ENCODE assay signal across 13 mouse cellular contexts in genomic region chr9:108044751-108045492, GRCm38 (mm10). TPM values are rescaled to one million over a fixed set of nuclear protein-coding genes. Genes with fewer than 3 reads are reported as not detected.
DNase-seq lines count a peak whose midpoint lies in the region; ATAC-seq and TF ChIP-seq lines count a peak whose summit lies in the region.
"Had no signal": no experiment of that assay in that cellular context is flagged by ENCODE, and none has a peak within 500 bp of the region (broad histone marks: within the 10 kb centered on the region; RNA-seq: fewer than 3 reads in every experiment).

No protein-coding gene starts in this region.

- no peak for TF ChIP-seq EP300 in heart, postnatal 0 days (IDR thresholded peaks at IDR 0.05; ENCODE audit: low read depth)
- TF ChIP-seq EP300 in liver, postnatal 0 days (IDR thresholded peaks at IDR 0.05; ENCODE audit: low read depth), result no peak
- no peak for TF ChIP-seq EP300 in ES-Bruce4 (IDR thresholded peaks at IDR 0.05; ENCODE audit: insufficient read depth, low read depth, low read length)

- TF ChIP-seq CTCF in heart, postnatal 0 days (IDR thresholded peaks at IDR 0.05; ENCODE audit: low read depth), result peak; percentile 15; the same call in 1 of the 2 replicates
- TF ChIP-seq CTCF in liver, postnatal 0 days (IDR thresholded peaks at IDR 0.05; ENCODE audit: low read depth), result peak; percentile 42
- TF ChIP-seq CTCF in ES-Bruce4 (IDR thresholded peaks at IDR 0.05; ENCODE audit: low read depth, low read length), result peak; percentile 40
- TF ChIP-seq CTCF in bone marrow, adult 2 months (IDR thresholded peaks at IDR 0.05; ENCODE audit: control insufficient read depth, insufficient read depth, low read length), result 0 out of 2 replicates have a peak, but pooled peaks have one; percentile 19

- no peak overlapping the region for H3K27ac ChIP-seq in heart, postnatal 0 days (ENCODE audit: low read depth)
- H3K27ac ChIP-seq in liver, postnatal 0 days (ENCODE audit: low read depth), result no peak overlapping the region
- H3K27ac ChIP-seq in liver, embryonic 11.5 days (ENCODE audit: low read depth, low read length), result no peak overlapping the region
- H3K27ac ChIP-seq in ES-Bruce4 (ENCODE audit: insufficient read depth, low read length), result no peak overlapping the region
- H3K27ac ChIP-seq in bone marrow, adult 2 months (ENCODE audit: control insufficient read depth, insufficient read depth, low read depth, low read length, poor library complexity), result no peak overlapping the region
- H3K27ac ChIP-seq: embryonic facial prominence, embryonic 13.5 days; heart, embryonic 10.5 days; limb, embryonic 15.5 days had no signal

- 96% methylated on average over 8 of the region's 8 CpGs for WGBS in heart, postnatal 0 days
- 90% methylated on average over 8 of the region's 8 CpGs for WGBS in liver, postnatal 0 days (ENCODE audit: insufficient replicate concordance)
- 92% methylated on average over 8 of the region's 8 CpGs for WGBS in liver, embryonic 11.5 days
- WGBS in bone marrow, adult 2 months, result 97% methylated on average over 8 of the region's 8 CpGs

- no peak for DNase-seq in heart, postnatal 0 days (ENCODE audit: low spot score)
- DNase-seq in heart, postnatal 10 days, result no peak
- peak; percentile 14 for DNase-seq in liver, postnatal 0 days
- no peak for DNase-seq in liver, embryonic 11.5 days (ENCODE audit: low spot score)
- no peak for DNase-seq in embryo, embryonic 10 days (ENCODE audit: low spot score)
- DNase-seq: adrenal gland, postnatal 10 days had no signal

- H3K9ac ChIP-seq in heart, postnatal 0 days (replicated peaks; ENCODE audit: low read depth, low read length), result no peak overlapping the region
- H3K9ac ChIP-seq in liver, postnatal 0 days (replicated peaks), result no peak overlapping the region
- H3K9ac ChIP-seq in liver, embryonic 11.5 days (ENCODE audit: low read depth, low read length), result no peak overlapping the region
- no peak overlapping the region for H3K9ac ChIP-seq in ES-Bruce4 (ENCODE audit: low read depth, poor library complexity, severe bottlenecking)
- H3K9ac ChIP-seq: embryonic facial prominence, embryonic 13.5 days; limb, embryonic 15.5 days had no signal

- no peak overlapping the region for H3K4me3 ChIP-seq in heart, postnatal 0 days (ENCODE audit: low read depth, low read length)
- H3K4me3 ChIP-seq in liver, postnatal 0 days (ENCODE audit: low read depth, low read length), result no peak overlapping the region
- H3K4me3 ChIP-seq in liver, embryonic 11.5 days (ENCODE audit: low read depth, low read length), result no peak overlapping the region
- no peak overlapping the region for H3K4me3 ChIP-seq in ES-Bruce4 (ENCODE audit: low read depth, low read length)
- H3K4me3 ChIP-seq in bone marrow, adult 2 months (replicated peaks; ENCODE audit: control insufficient read depth, low read depth, low read length), result no peak overlapping the region
- H3K4me3 ChIP-seq: embryonic facial prominence, embryonic 13.5 days; heart, embryonic 10.5 days; limb, embryonic 15.5 days had no signal

- peaks cover 13% of the 10 kb centered on the region for H3K4me1 ChIP-seq in heart, postnatal 0 days (ENCODE audit: control insufficient read depth, insufficient read depth)
- peaks cover 18% of the 10 kb centered on the region for H3K4me1 ChIP-seq in liver, postnatal 0 days (ENCODE audit: insufficient read depth)
- H3K4me1 ChIP-seq in liver, embryonic 11.5 days (replicated peaks; ENCODE audit: control insufficient read depth, insufficient read depth, low read length), result peaks cover 24% of the 10 kb centered on the region
- no peaks in the 10 kb centered on the region for H3K4me1 ChIP-seq in ES-Bruce4 (ENCODE audit: control insufficient read depth, insufficient read depth, low read length)
- peaks cover 2% of the 10 kb centered on the region for H3K4me1 ChIP-seq in bone marrow, adult 2 months (ENCODE audit: control insufficient read depth, insufficient read depth, low read length)

- H3K36me3 ChIP-seq in heart, postnatal 0 days (replicated peaks; ENCODE audit: control insufficient read depth, insufficient read depth, low read length), result peaks cover 59% of the 10 kb centered on the region
- peaks cover 55% of the 10 kb centered on the region for H3K36me3 ChIP-seq in liver, postnatal 0 days (replicated peaks; ENCODE audit: insufficient read depth, low read length)
- peaks cover 28% of the 10 kb centered on the region for H3K36me3 ChIP-seq in liver, embryonic 11.5 days (ENCODE audit: control insufficient read depth, insufficient read depth, low read length)
- peaks cover 7% of the 10 kb centered on the region for H3K36me3 ChIP-seq in ES-Bruce4 (ENCODE audit: control insufficient read depth, insufficient read depth, low read length, poor library complexity, severe bottlenecking)

- H3K4me2 ChIP-seq in heart, postnatal 0 days (ENCODE audit: low read depth, low read length), result no peak overlapping the region
- H3K4me2 ChIP-seq in liver, postnatal 0 days (ENCODE audit: low read depth, low read length), result no peak overlapping the region
- no peak overlapping the region for H3K4me2 ChIP-seq in liver, embryonic 11.5 days
- H3K4me2 ChIP-seq: embryonic facial prominence, embryonic 13.5 days; limb, embryonic 15.5 days had no signal

- intact Hi-C loops in heart, postnatal 10 days (cut with DNase I), result no loop called here

- TF ChIP-seq POLR2A in ES-Bruce4 (IDR thresholded peaks at IDR 0.05; ENCODE audit: insufficient read depth, low read length), result no peak
- TF ChIP-seq POLR2A in bone marrow, adult 2 months (IDR thresholded peaks at IDR 0.05; ENCODE audit: borderline replicate concordance, control insufficient read depth, low read depth, low read length), result no peak

- H3K9me3 ChIP-seq in heart, postnatal 0 days (replicated peaks; ENCODE audit: control insufficient read depth, low read length), result no peaks in the 10 kb centered on the region
- H3K9me3 ChIP-seq in liver, postnatal 0 days (ENCODE audit: low read length), result no peaks in the 10 kb centered on the region
- H3K9me3 ChIP-seq in liver, embryonic 11.5 days (ENCODE audit: control insufficient read depth, low read length), result no peaks in the 10 kb centered on the region
- H3K9me3 ChIP-seq in ES-Bruce4 (replicated peaks; ENCODE audit: control insufficient read depth, insufficient read depth, low read length, poor library complexity, severe bottlenecking), result no peaks in the 10 kb centered on the region
- H3K9me3 ChIP-seq: embryonic facial prominence, embryonic 13.5 days; heart, embryonic 10.5 days; limb, embryonic 15.5 days had no signal

- ATAC-seq in heart, postnatal 0 days (ENCODE audit: insufficient read depth, low read depth), result no peak
- no peak for ATAC-seq in liver, postnatal 0 days
- no peak for ATAC-seq in liver, embryonic 11.5 days (replicated peaks; ENCODE audit: low FRiP score)

- H3K27me3 ChIP-seq in heart, postnatal 0 days (ENCODE audit: control insufficient read depth, insufficient read depth, low read length), result no peaks in the 10 kb centered on the region
- no peaks in the 10 kb centered on the region for H3K27me3 ChIP-seq in liver, postnatal 0 days (ENCODE audit: insufficient read depth, low read length)
- H3K27me3 ChIP-seq in liver, embryonic 11.5 days (replicated peaks; ENCODE audit: control insufficient read depth, insufficient read depth, low read length), result no peaks in the 10 kb centered on the region
- no peaks in the 10 kb centered on the region for H3K27me3 ChIP-seq in ES-Bruce4 (ENCODE audit: control insufficient read depth, insufficient read depth, low read length, poor library complexity, severe bottlenecking)
- H3K27me3 ChIP-seq: embryonic facial prominence, embryonic 13.5 days; limb, embryonic 15.5 days had no signal

RNA-seq across cellular contexts. Expression of gene Gmppb, which starts 4.1 kb away (rescaled TPM):
- total RNA-seq in heart, postnatal 0 days (2014; rRNA removed; ENCODE audit: low replicate concordance), result 13.1 and 18.1 TPM in 2 replicates
- polyA plus RNA-seq in heart, postnatal 0 days (2015; fragmentation: Nextera tagmentation; extraction: Ambion mirVana), result 15.7 and 17.2 TPM in 2 replicates
- 10 to 100 TPM; 10.7 to 14.7 TPM for total RNA-seq in heart, postnatal 10 days (2021)
- polyA plus RNA-seq in liver, postnatal 0 days (2015; fragmentation: Nextera tagmentation; extraction: Ambion mirVana), result 12.2 and 12.6 TPM in 2 replicates
- 26.5 and 30.0 TPM in 2 replicates for polyA plus RNA-seq in liver, embryonic 11.5 days (2014; fragmentation: Nextera tagmentation; extraction: Ambion mirVana)
- 9.7 and 10.2 TPM in 2 replicates for polyA plus RNA-seq in ES-Bruce4 (2011; ENCODE audit: insufficient read depth, insufficient read length, low read depth, missing spikeins)
- 9.9 and 17.9 TPM in 2 replicates for polyA plus RNA-seq in bone marrow, adult 2 months (2011; ENCODE audit: insufficient read depth, insufficient read length, low replicate concordance, missing spikeins)

RNA-seq across cellular contexts. Expression of gene Amigo3, which starts 8.0 kb away (rescaled TPM):
- 1.4 and 7.6 TPM in 2 replicates for total RNA-seq in heart, postnatal 0 days (2014; rRNA removed; ENCODE audit: low replicate concordance)
- 1.4 and 1.6 TPM in 2 replicates for polyA plus RNA-seq in heart, postnatal 0 days (2015; fragmentation: Nextera tagmentation; extraction: Ambion mirVana)
- total RNA-seq in heart, postnatal 10 days (2021), result 1 to 10 TPM; 1.9 to 2.2 TPM
- 0.59 and 0.86 TPM in 2 replicates for polyA plus RNA-seq in liver, postnatal 0 days (2015; fragmentation: Nextera tagmentation; extraction: Ambion mirVana)
- polyA plus RNA-seq in liver, embryonic 11.5 days (2014; fragmentation: Nextera tagmentation; extraction: Ambion mirVana), result 2.3 TPM in 2 replicates
- polyA plus RNA-seq in ES-Bruce4 (2011; ENCODE audit: insufficient read depth, insufficient read length, low read depth, missing spikeins), result 0.24 and 0.61 TPM in 2 replicates
- polyA plus RNA-seq in bone marrow, adult 2 months (2011; ENCODE audit: insufficient read depth, insufficient read length, low replicate concordance, missing spikeins), result 1.0 and 1.6 TPM in 2 replicates

RNA-seq across cellular contexts. Expression of gene Mst1, which starts 35.3 kb away (rescaled TPM):
- not detected in 2 replicates for total RNA-seq in heart, postnatal 0 days (2014; rRNA removed; ENCODE audit: low replicate concordance)
- polyA plus RNA-seq in heart, postnatal 0 days (2015; fragmentation: Nextera tagmentation; extraction: Ambion mirVana), result 0.07 TPM in 1 of 2 replicates, not detected in the other
- total RNA-seq in heart, postnatal 10 days (2021), result not detected
- polyA plus RNA-seq in liver, postnatal 0 days (2015; fragmentation: Nextera tagmentation; extraction: Ambion mirVana), result 81.4 and 93.0 TPM in 2 replicates
- polyA plus RNA-seq in liver, embryonic 11.5 days (2014; fragmentation: Nextera tagmentation; extraction: Ambion mirVana), result 9.7 and 12.5 TPM in 2 replicates
- 1.2 and 3.0 TPM in 2 replicates for polyA plus RNA-seq in ES-Bruce4 (2011; ENCODE audit: insufficient read depth, insufficient read length, low read depth, missing spikeins)
- 2.0 and 10.1 TPM in 2 replicates for polyA plus RNA-seq in bone marrow, adult 2 months (2011; ENCODE audit: insufficient read depth, insufficient read length, low replicate concordance, missing spikeins)
- total RNA-seq: hematopoietic stem cell, adult 5-6 weeks; neutrophil, adult 5-6 weeks had no signal

RNA-seq across cellular contexts. Expression of gene Rnf123, which starts 38.2 kb away (rescaled TPM):
- 40.5 and 60.2 TPM in 2 replicates for total RNA-seq in heart, postnatal 0 days (2014; rRNA removed; ENCODE audit: low replicate concordance)
- polyA plus RNA-seq in heart, postnatal 0 days (2015; fragmentation: Nextera tagmentation; extraction: Ambion mirVana), result 24.6 and 32.9 TPM in 2 replicates
- 10 to 100 TPM; 62.5 to 83.1 TPM for total RNA-seq in heart, postnatal 10 days (2021)
- 45.2 and 50.1 TPM in 2 replicates for polyA plus RNA-seq in liver, postnatal 0 days (2015; fragmentation: Nextera tagmentation; extraction: Ambion mirVana)
- 59.1 and 59.2 TPM in 2 replicates for polyA plus RNA-seq in liver, embryonic 11.5 days (2014; fragmentation: Nextera tagmentation; extraction: Ambion mirVana)
- 19.7 and 20.9 TPM in 2 replicates for polyA plus RNA-seq in ES-Bruce4 (2011; ENCODE audit: insufficient read depth, insufficient read length, low read depth, missing spikeins)
- polyA plus RNA-seq in bone marrow, adult 2 months (2011; ENCODE audit: insufficient read depth, insufficient read length, low replicate concordance, missing spikeins), result 296 and 393 TPM in 2 replicates

RNA-seq across cellular contexts. Expression of gene Ip6k1, which starts 42.6 kb away (rescaled TPM):
- 102 and 132 TPM in 2 replicates for total RNA-seq in heart, postnatal 0 days (2014; rRNA removed; ENCODE audit: low replicate concordance)
- polyA plus RNA-seq in heart, postnatal 0 days (2015; fragmentation: Nextera tagmentation; extraction: Ambion mirVana), result 25.4 and 27.6 TPM in 2 replicates
- 10 to 100 TPM; 53.4 to 55.2 TPM for total RNA-seq in heart, postnatal 10 days (2021)
- polyA plus RNA-seq in liver, postnatal 0 days (2015; fragmentation: Nextera tagmentation; extraction: Ambion mirVana), result 18.4 and 19.8 TPM in 2 replicates
- polyA plus RNA-seq in liver, embryonic 11.5 days (2014; fragmentation: Nextera tagmentation; extraction: Ambion mirVana), result 26.6 and 27.3 TPM in 2 replicates
- 46.9 and 49.1 TPM in 2 replicates for polyA plus RNA-seq in ES-Bruce4 (2011; ENCODE audit: insufficient read depth, insufficient read length, low read depth, missing spikeins)
- polyA plus RNA-seq in bone marrow, adult 2 months (2011; ENCODE audit: insufficient read depth, insufficient read length, low replicate concordance, missing spikeins), result 54.3 and 99.5 TPM in 2 replicates
